Mouse (Mus musculus) heart, embryonic 14.5 days (tissue): Measurements from ENCODE around the gene Tufm. TPM values are rescaled to one million over a fixed set of nuclear protein-coding genes. Genes with fewer than 3 reads are reported as not detected.

Source experiments
- polyA plus RNA-seq: library from polyadenylated mRNA; unstranded; fragments of >200 nt; fragmentation: Nextera tagmentation; extraction: Ambion mirVana; gene quantifications from 2 replicates; pipeline ENCODE4 v1.2.1, GENCODE M21; 2014

Tufm gene
- polyA plus RNA-seq, 1 experiment from 2014 or later, result 188 TPM

Other genes starting within 250 kb of the Tufm start
- gene Sbk1, start 214.7 kb upstream of the Tufm start, polyA plus RNA-seq, result 15.2 and 16.8 TPM in 2 replicates
- gene Lat, start 117.8 kb upstream of the Tufm start, polyA plus RNA-seq, result 3.3 and 3.4 TPM in 2 replicates
- 35.1 and 35.8 TPM in 2 replicates for gene Spns1, start 109.9 kb upstream of the Tufm start, polyA plus RNA-seq
- gene Nfatc2ip, start 90.6 kb upstream of the Tufm start, polyA plus RNA-seq, result 1.3 and 2.0 TPM in 2 replicates
- not detected in 2 replicates for gene Cd19, start 72.5 kb upstream of the Tufm start, polyA plus RNA-seq
- gene Rabep2, start 58.6 kb upstream of the Tufm start, polyA plus RNA-seq, result 19.6 and 19.8 TPM in 2 replicates
- gene Atp2a1, start 24.3 kb upstream of the Tufm start, polyA plus RNA-seq, result 0.26 and 1.3 TPM in 2 replicates
- gene Sh2b1, start 11.9 kb upstream of the Tufm start, polyA plus RNA-seq, result 35.6 and 39.0 TPM in 2 replicates
- 31.2 and 38.8 TPM in 2 replicates for gene Atxn2l, start 16.1 kb downstream of the Tufm start, polyA plus RNA-seq
- gene Eif3c, start 79.0 kb downstream of the Tufm start, polyA plus RNA-seq, result 112 and 116 TPM in 2 replicates
- 0.53 and 0.81 TPM in 2 replicates for gene Apobr, start 97.6 kb downstream of the Tufm start, polyA plus RNA-seq
- 14.2 and 21.8 TPM in 2 replicates for gene Cln3, start 98.5 kb downstream of the Tufm start, polyA plus RNA-seq
- gene Il27, start 107.6 kb downstream of the Tufm start, polyA plus RNA-seq, result not detected in 2 replicates
- gene Nupr1, start 143.5 kb downstream of the Tufm start, polyA plus RNA-seq, result 7.4 and 10.9 TPM in 2 replicates
- gene Sgf29, start 161.9 kb downstream of the Tufm start, polyA plus RNA-seq, result 22.4 and 30.2 TPM in 2 replicates
- 12.3 and 13.5 TPM in 2 replicates for gene Sult1a1, start 189.1 kb downstream of the Tufm start, polyA plus RNA-seq
- 91.7 and 102 TPM in 2 replicates for gene Bola2, start 208.0 kb downstream of the Tufm start, polyA plus RNA-seq
- gene Slx1b, start 208.4 kb downstream of the Tufm start, polyA plus RNA-seq, result 4.6 and 5.5 TPM in 2 replicates
- gene Coro1a, start 220.4 kb downstream of the Tufm start, polyA plus RNA-seq, result 10.2 and 13.7 TPM in 2 replicates